Mouse (Mus musculus): Measurements from ENCODE around the gene Abca7.

DNA sequence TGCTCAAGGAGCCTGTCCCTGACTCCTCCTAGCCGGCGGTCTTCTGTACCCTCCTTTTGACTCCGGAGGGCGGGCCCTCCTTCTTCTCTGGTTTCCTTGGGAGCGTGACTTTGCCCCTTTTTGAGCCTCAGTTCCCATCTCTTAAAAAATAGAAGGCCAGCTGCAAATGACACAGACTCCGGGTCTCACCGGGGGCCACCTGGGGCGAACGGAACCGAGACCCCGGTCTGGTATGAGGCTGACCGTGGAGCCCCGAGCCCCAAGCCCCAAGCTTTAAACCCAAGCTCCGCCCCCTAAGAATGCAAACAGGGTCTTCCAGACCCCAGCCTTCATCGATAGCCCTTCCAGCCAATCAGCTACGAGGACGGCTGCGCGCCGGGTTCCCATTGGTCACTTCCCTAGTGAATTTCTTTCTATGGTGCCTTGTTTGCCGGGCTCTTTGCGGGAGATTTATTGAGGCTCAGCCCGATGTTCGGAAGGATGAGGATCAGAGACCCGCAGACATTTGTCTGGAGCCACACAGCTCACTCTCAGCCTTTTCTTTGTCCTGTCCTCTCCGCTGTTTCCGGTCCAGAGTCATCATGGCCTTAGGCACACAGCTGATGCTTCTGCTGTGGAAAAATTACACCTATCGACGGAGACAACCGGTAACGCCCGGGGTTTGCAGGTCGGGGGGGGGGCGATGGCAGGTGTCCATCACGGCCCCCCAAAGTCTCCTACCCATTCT is 903 bp downstream of the Abca7 start:
- no peak for TF ChIP-seq CTCF (IDR thresholded peaks at IDR 0.05; ENCODE audit: low read depth)
- TF ChIP-seq EP300 (optimal IDR thresholded peaks at IDR 0.05) = no peak
